Mouse (Mus musculus) heart, adult 2 months (tissue): ENCODE results near the gene Tshz2. TPM values are rescaled to one million over a fixed set of nuclear protein-coding genes. Genes with fewer than 3 reads are reported as not detected.
"Not testable (repeated sequence)": the region's sequence is repeated elsewhere in the genome, so short reads cannot be mapped to it uniquely, and the experiment has no call there.

Experiments
- DNase-seq, 2 experiments: peaks; one replicate each; pipeline ENCODE4 v3.0.0; 2021
- H3K27ac ChIP-seq: fragments of 200-600 bp; 2 replicates; pipeline ENCODE4 v1.8.1; 2022
- H3K27me3 ChIP-seq: fragments of 200-500 bp; 2 replicates; pipeline ENCODE4 v1.6.1; 2012; ENCODE audit warnings: mild to moderate bottlenecking, low read length, inconsistent platforms, mixed read lengths; ENCODE audit not compliant: control insufficient read depth, insufficient read depth
- H3K36me3 ChIP-seq: fragments of 200-500 bp; 2 replicates; pipeline ENCODE4 v1.6.1; 2012; ENCODE audit warnings: low read length, inconsistent platforms; ENCODE audit not compliant: control insufficient read depth, insufficient read depth
- H3K4me1 ChIP-seq: fragments of 200-500 bp; 2 replicates; pipeline ENCODE4 v1.6.1; 2011; ENCODE audit warnings: low read length; ENCODE audit not compliant: control insufficient read depth, insufficient read depth
- H3K4me3 ChIP-seq: fragments of 200-600 bp; 2 replicates; pipeline ENCODE4 v1.8.1; 2022
- H3K79me2 ChIP-seq: fragments of 200-500 bp; replicated peaks from 2 replicates; pipeline ENCODE4 v1.6.1; 2012; ENCODE audit warnings: mild to moderate bottlenecking, inconsistent platforms, low read length, moderate library complexity, mixed read lengths; ENCODE audit not compliant: control insufficient read depth, insufficient read depth
- H3K9ac ChIP-seq: fragments of 200-500 bp; 2 replicates; pipeline ENCODE4 v1.6.1; 2012; ENCODE audit warnings: low read depth, mild to moderate bottlenecking, control low read depth, inconsistent platforms, low read length, mixed read lengths
- CTCF ChIP-seq: fragments of 200-600 bp; IDR thresholded peaks from 2 replicates; pipeline ENCODE4 v1.8.1; 2022; ENCODE audit warnings: antibody characterized with exemption, mild to moderate bottlenecking, moderate library complexity
- EP300 ChIP-seq: fragments of 200-500 bp; IDR thresholded peaks from 2 replicates; pipeline ENCODE4 v1.6.1; 2011; ENCODE audit warnings: low read depth, low read length, control low read depth; ENCODE audit not compliant: insufficient read depth
- POLR2A ChIP-seq: fragments of 200-500 bp; IDR thresholded peaks from 2 replicates; pipeline ENCODE4 v1.6.1; 2011; ENCODE audit warnings: mild to moderate bottlenecking, low read depth, low read length, control low read depth; ENCODE audit not compliant: insufficient read depth
- WGBS: fragments of 180-500 bp; shearing (Covaris S2); methylation state at CpG from one replicate; pipeline ENCODE4 v1.1.7; 2018; 5-methylcytosine and 5-hydroxymethylcytosine counted together
- intact Hi-C: fragments of 180-260 bp; cut with DNase I; formaldehyde crosslinking; loops from one replicate; pipeline ENCODE4 v1.15.1; 2025
- long read RNA-seq: library from polyadenylated mRNA; stranded (forward); transcript quantifications from one replicate; pipeline ENCODE4 v2.0.0, GENCODE M21; 2021
- polyA plus RNA-seq: library from polyadenylated mRNA; depleted of rRNA; stranded (reverse); fragments of >200 nt; gene quantifications from 2 replicates; pipeline ENCODE4 v1.2.3, GENCODE M21; 2012; rRNA removed
- total RNA-seq, 2 experiments: library from RNA; stranded (reverse); gene quantifications; 2 replicates each; pipeline ENCODE4 v1.2.3; 2021

Gene Tshz2
- total RNA-seq (10 to 100 TPM; 12.1 to 12.9 TPM), polyA plus RNA-seq (8.2 and 8.7 TPM in 2 replicates)
- long read RNA-seq, partial matches to known transcripts, result 0 of 1 reads
- long read RNA-seq, other reads (novel, unspliced or antisense), result 1 of 1 reads

DNA sequence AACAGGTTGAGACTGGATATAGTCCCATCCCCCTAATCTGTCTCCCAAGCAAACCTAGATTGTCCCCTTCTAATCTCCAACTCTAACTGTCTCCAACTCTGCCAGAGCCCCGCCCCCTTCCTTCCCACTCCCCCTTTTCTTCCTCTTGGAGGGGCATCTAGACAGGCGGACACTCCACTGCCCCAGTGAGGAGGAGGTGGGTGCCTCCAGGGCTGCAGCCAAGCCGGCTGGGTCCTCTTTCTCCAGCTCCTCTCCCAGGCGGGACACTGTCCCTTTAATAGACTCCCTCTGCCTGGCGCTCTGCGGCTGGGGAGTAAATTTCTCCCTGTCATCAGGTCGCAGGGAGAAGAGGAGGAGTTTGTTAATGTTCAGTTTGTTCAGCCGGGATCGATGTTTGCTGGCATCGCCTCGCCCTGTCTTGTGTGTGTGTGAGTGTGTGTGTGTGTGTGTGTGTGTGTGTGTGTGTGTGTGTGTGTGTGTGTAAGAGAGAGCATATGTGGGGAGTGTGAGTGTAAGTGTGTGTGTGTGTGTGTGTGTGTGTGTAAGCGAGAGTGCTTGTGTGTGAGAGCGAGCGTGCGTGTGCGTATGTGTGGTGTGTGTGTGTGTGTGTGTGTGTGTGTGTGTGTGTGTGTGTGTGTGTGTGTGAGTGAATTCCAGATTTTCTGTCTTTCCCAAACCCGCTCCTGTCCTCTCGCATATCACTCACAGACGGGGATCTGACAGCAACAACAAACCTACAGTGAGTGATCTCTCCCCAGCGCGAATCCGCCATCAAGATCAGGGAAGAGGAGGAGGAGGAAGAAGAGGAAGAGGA is at the start of gene Tshz2:
Tshz2 (plus strand) TSS at position 676 of the 814 bp plus-strand sequence.
- DNase-seq, result peak; percentile 73
- Histone ChIP-seq H3K27ac (peak within 1 kb of the TSS; percentile 93), H3K4me3 (peak within 1 kb of the TSS; percentile 80), H3K4me1 (peaks cover 2% of the 10 kb centered on the region; the same call in 1 of the 2 replicates), H3K9ac (peak within 1 kb of the TSS; percentile 91), H3K79me2 (no peaks in the 10 kb centered on the region; the same call in 1 of the 2 replicates), H3K36me3 (no peaks in the 10 kb centered on the region; the same call in 1 of the 2 replicates), H3K27me3 (no peaks in the 10 kb centered on the region)
- intact Hi-C loops, result loop anchor here (2.0 to 5.0 kb wide), 3 partner anchors 90 to 215 kb away; no protein-coding TSS in a partner anchor
- WGBS, result 0% methylated on average over 22 of the region's 22 CpGs
- TF ChIP-seq POLR2A (peak; percentile 47), EP300 (no peak)

- no peaks in the 10 kb centered on the region for H3K27me3 ChIP-seq
- WGBS, result 81% methylated on average over 3 of the region's 3 CpGs
- no peaks in the 10 kb centered on the region for H3K36me3 ChIP-seq
- intact Hi-C loops, result no loop called here
- no peak overlapping the region for H3K9ac ChIP-seq
- DNase-seq, result no peak
- no peak for TF ChIP-seq CTCF
- no peak for TF ChIP-seq EP300
- TF ChIP-seq POLR2A, result no peak
- H3K4me3 ChIP-seq, result no peak overlapping the region
- H3K79me2 ChIP-seq, result no peaks in the 10 kb centered on the region
- H3K27ac ChIP-seq, result no peak overlapping the region
- H3K4me1 ChIP-seq, result no peaks in the 10 kb centered on the region
These were observed 49.3 kb upstream of the Tshz2 start for GRCm38 (mm10) chr2:169583476-169583875.

DNA sequence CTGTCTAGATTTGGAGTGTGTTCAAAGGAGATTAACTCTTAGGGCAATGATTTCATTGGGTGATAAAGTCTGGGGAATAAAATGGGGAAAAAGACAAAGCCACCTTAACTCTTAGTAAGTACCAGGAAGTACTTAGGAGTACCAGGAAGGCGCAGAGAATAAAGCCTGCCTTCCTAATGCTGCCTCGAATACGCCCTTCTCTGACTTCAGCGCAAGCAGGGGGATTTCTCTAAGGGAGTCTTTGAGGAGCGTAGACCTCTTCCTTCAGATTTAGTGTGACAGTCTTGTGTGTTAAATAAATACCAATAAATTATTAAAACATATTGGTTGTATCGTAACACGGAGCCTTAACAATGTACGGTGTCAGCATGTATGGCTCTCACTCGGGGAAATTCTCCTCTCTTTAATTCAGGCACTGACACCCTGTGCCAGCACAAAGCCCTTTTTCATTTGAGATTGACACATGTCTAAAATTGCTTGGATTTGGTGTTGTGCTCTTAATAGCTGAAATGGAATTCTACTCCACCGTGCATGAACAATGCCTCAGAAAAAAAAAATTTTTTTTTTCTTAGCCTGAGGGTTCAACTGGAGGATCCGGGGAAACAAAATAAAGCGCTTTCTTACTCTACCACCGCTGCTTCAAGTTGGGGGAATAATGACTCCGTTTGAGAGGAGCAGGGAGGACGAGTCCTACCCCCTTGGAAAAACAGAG is 47.9 kb upstream of the Tshz2 start:
- DNase-seq, result no peak
- 79% methylated on average over 15 of the region's 15 CpGs for WGBS
- no peaks in the 10 kb centered on the region for H3K27me3 ChIP-seq
- intact Hi-C loops, result no loop called here
- no peaks in the 10 kb centered on the region for H3K36me3 ChIP-seq
- H3K79me2 ChIP-seq, result no peaks in the 10 kb centered on the region
- H3K9ac ChIP-seq, result no peak overlapping the region
- no peak overlapping the region for H3K4me3 ChIP-seq
- no peak for TF ChIP-seq POLR2A
- TF ChIP-seq CTCF, result no peak
- no peak for TF ChIP-seq EP300
- no peak overlapping the region for H3K27ac ChIP-seq
- H3K4me1 ChIP-seq, result no peaks in the 10 kb centered on the region

DNA sequence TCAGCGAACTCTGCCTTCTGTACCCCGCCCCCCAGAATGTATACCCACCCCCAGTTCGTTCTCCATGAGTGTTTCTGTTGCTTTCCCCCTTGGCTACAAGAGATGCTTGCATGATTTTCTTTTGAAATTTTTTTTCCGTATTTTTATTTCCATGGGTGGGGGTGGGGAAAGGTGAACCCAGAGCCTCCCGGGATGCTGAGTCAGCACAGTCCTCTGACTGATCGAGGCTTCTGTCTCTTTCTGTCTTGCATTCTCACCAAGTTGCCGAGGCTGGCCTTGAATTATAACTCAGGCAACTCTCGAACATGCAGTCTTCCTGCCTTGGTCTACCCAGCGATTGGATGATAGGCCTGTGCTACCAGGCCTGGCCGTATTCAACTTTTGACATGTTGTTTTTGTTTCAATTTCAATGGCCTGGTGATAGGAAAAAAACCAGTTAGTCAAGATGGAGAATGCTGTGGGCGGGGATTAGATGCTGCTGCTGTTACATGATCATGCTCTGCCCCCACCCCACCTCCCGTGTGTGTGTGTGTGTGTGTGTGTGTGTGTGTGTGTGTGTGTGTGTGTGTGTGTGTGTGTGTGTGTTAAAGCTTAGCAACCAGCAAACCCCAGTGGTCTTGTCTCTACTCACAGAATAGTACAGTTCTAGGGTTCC is 47.1 kb upstream of the Tshz2 start:
- intact Hi-C loops, result no loop called here
- DNase-seq, result no peak
- Histone ChIP-seq H3K79me2 (no peaks in the 10 kb centered on the region), H3K27me3 (no peaks in the 10 kb centered on the region), H3K27ac (no peak overlapping the region), H3K36me3 (no peaks in the 10 kb centered on the region), H3K4me3 (no peak overlapping the region), H3K9ac (no peak overlapping the region), H3K4me1 (no peaks in the 10 kb centered on the region)
- no peak for TF ChIP-seq CTCF
- TF ChIP-seq POLR2A, result no peak
- TF ChIP-seq EP300, result no peak
- WGBS, result 77% methylated on average over 12 of the region's 12 CpGs

GRCm38 (mm10) chr2:169586688-169587087 is 46.1 kb upstream of the Tshz2 start:
- Histone ChIP-seq H3K4me3 (no peak overlapping the region), H3K4me1 (no peaks in the 10 kb centered on the region), H3K27ac (no peak overlapping the region), H3K9ac (no peak overlapping the region), H3K79me2 (no peaks in the 10 kb centered on the region), H3K27me3 (no peaks in the 10 kb centered on the region), H3K36me3 (no peaks in the 10 kb centered on the region)
- 79% methylated on average over 3 of the region's 3 CpGs for WGBS
- no peak for DNase-seq
- intact Hi-C loops, result no loop called here
- TF ChIP-seq EP300 (no peak), CTCF (no peak), POLR2A (no peak)

DNA sequence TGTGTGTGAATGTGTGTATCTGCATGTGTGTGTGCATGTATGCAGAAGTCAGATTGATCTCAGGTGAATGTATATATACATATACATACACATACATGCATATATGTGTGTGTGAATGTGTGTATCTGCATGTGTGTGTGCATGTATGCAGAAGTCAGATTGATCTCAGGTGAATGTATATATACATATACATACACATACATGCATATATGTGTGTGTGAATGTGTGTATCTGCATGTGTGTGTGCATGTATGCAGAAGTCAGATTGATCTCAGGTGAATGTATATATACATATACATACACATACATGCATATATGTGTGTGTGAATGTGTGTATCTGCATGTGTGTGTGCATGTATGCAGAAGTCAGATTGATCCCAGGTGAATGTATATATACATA is 45.2 kb upstream of the Tshz2 start, which contains the start of gene Gm11011:
Gm11011 (minus strand) TSS at position 101 of the 400 bp plus-strand sequence.
- H3K79me2 ChIP-seq, H3K4me3 ChIP-seq, intact Hi-C loops, DNase-seq, H3K9ac ChIP-seq, H3K36me3 ChIP-seq, H3K27ac ChIP-seq, H3K4me1 ChIP-seq, H3K27me3 ChIP-seq: not testable (repeated sequence)
